Mouse (Mus musculus): Measurements from ENCODE around the gene Plk5.

GRCm38 (mm10) chr10:80356001-80356682, at the start of gene Plk5:
- TF ChIP-seq CTCF (conservative IDR thresholded peaks at IDR 0.05 in 1 of 2, IDR thresholded peaks at IDR 0.05 in 1 of 2; ENCODE audit: low read depth in 2 of 2, low read length in 2 of 2) (no peak), ELF1 (IDR thresholded peaks at IDR 0.05; ENCODE audit: low read depth, low read length) (no peak), JUND (conservative IDR thresholded peaks at IDR 0.05; ENCODE audit: low read depth, low read length) (no peak), EP300 (IDR thresholded peaks at IDR 0.05; ENCODE audit: low read length) (no peak), SMC3 (IDR thresholded peaks at IDR 0.05; ENCODE audit: low read depth, low read length) (no peak)

Measured in CH12.LX (cell line).